Mouse (Mus musculus): ENCODE measurements around the gene Mettl15.

The Mettl15 gene

GRCm38 (mm10) chr2:109158509-109158908, 122.0 kb downstream of the Mettl15 start:
- DNase-seq (ENCODE audit: low spot score), result no peak

- DNase-seq (ENCODE audit: low spot score), result no peak
Observed at GRCm38 (mm10) chr2:109156131-109156530, 124.4 kb downstream of the Mettl15 start.

DNA sequence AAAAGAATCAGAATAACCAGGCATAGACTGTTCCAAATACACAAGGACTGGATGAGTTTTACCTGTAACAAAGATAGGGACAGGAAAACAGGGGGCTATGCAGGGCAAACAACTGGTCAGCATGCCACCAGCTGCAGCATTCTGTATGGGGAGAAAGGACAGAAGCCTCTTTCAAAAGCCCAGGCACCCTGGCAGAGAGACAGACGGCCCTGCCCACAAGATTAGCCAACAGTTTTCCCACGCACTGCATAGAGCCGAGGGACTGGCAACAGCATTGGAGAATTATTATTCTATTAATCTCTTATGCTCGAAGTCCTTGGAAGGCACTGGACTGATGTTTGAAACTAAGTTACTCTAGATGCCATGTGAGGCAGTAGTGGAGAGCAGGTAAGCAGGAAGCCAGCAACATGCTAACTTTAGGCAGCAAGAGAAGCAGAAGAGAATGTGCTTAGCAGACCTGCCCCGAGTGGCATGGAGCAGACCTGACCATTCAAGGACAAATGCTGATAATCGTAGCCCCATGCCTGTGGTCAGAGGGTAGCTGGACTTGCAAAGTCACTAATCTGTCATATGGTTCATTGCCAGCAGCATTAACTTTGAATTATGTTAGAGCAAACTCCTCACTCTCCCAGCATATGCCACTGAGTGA, 127.0 kb downstream of the Mettl15 start:
- no peak for DNase-seq (ENCODE audit: low spot score)

- DNase-seq (ENCODE audit: low spot score), result no peak
Observed at GRCm38 (mm10) chr2:109147292-109147691, 133.3 kb downstream of the Mettl15 start.

DNA sequence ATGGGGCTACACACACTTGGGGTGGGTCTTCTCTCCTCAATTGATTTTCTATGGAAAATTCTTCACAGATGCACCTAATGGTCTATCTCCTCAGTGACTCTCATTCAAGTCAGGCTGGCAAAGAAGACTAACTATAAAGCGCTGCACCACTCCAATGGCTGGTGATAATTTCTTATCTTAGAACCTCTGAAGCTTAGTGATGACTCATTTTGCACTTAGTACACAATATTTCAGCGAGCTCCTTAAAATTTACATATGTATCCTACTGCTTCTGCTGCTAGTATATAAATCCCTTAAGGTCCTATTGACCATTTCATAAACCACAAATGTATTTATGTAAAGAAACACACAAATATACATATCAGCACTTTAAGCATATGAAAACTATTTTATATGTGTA, 136.1 kb downstream of the Mettl15 start:
- DNase-seq (ENCODE audit: low spot score), result no peak

- no peak for DNase-seq (ENCODE audit: low spot score)
Observed at GRCm38 (mm10) chr2:109140330-109140729, 140.2 kb downstream of the Mettl15 start.

DNA sequence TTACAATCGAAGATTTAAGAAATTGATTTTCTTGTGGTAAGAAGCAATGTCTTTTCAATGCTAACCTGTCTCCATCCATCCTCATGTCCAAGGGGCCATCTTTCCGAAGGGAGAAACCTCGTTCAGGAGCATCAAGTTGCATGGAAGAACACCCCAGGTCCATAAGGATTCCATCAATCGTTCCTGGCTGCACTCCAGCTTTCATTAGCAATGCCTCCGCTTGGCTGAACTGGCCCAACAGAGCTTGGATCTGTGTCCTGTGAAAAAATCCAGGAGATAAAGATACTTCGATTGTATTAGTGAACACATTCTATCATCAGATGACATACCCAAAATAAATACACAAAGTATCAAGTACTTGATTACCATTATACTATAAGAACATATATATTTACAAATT, 143.3 kb downstream of the Mettl15 start:
- DNase-seq (ENCODE audit: low spot score), result no peak

DNA sequence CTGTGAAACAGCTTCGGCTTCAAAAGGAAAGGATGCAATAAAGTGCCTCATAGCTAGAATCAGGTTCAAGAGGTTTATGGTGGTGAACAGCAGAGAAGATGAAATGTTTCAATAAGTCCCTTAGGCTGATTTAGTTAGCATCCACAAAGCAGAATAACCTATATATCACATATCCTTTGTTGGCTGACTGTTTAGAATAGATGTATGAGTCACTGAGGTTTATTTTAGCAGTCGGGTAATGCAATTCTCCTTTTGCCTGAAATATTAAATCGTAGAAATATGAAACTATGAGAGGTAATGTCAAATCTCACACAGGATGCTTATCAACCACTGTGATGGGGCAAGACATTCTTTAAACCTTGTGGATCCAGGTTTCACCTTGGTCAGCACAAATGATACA, 149.8 kb downstream of the Mettl15 start:
- no peak for DNase-seq (ENCODE audit: low spot score)

DNA sequence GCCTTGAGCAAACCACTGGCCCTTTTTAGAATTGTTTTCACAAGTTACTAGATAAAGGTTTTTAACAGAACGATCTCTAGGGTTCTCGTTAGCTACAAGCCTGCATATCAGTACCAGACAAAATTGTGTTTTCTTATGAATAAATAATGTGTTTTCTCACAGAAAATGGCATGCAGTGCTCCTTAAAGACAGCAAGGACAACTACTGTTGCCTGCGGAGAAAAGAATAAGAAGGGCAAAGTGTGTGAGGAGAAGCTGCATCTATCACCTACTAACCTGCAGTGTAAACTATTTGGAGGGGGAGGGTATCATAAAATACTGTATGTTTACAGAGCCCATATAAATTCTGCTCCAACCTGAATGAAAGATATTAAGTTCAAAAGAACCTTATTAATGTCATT, 150.6 kb downstream of the Mettl15 start:
- no peak for DNase-seq (ENCODE audit: low spot score)

DNA sequence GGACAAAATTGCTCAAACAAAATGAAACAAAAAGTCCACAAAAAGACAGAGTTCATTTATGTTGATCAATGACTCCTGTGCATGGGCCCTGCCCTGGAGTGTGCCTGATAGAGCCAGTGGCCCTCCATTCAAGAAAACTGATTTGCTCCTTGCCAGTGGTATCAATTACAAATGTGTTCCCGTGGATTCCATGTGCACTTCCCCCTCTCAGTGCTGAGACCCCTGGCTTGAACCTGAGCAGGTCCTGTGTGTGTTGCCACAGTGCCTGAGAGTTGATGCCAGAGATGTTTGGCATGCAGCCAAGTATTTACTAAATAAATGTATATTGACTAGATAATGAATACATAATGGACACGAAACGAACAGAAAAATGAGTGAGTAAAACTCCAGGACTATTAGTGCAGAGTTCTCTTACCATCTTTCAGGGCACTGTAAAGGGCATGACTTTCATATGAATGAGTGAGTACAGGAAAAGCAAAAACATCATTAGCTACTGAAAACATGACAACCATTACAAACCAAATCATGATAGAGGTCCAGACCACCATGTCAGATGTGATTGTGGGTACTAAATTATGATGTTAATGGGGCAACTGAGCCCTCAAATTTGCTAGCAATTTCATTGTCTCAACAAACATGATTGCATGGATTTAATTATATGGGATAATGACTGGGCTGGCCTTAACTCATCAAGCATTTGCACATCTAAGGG, 174.6 kb downstream of the Mettl15 start:
- peak; percentile 62 for DNase-seq (ENCODE audit: low spot score)

DNA sequence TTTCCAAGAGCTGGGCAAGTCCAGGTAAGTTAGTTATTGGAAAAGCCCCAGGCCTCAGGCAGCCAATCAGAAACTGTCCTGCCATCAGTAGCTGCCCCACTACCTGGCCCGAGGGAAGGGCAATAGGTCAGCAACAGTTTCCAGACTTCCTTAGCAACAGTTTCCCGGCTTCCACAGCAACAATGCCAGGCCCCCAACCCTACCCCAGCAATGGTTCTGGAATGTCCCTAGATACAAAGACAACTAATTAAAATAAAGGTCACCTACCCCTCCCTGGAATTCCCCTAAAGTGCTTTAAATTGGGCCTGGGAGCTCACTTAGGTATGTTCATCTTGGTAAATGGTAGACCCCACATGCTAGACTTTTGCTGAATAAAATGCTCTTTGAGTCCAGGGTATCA, 230.9 kb downstream of the Mettl15 start:
- DNase-seq (ENCODE audit: low spot score), result no peak
